ENCODE assay signal across 22 mouse cellular contexts in the genomic region with DNA sequence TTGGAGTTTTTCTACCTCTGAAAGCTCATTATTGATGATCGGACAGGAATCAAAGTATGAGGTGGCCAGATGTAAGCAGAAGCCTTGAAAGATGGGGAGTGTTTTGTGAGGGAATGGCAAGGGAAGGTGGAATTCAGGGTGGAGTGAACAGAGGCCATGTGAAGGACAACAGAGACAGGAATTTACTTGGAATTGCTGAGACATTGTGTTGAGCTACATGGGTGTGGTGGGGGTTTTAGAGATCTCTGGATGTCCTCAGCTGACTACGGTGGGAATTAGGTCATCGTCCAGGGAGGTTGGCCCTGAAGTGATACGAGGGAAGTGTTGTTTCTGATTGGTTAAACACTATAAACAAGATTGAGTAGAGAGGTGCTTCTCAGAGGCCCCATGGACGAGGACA. TPM values are rescaled to one million over a fixed set of nuclear protein-coding genes. Genes with fewer than 3 reads are reported as not detected.
"Had no signal": no experiment of that assay in that cellular context is flagged by ENCODE, and none has a peak within 500 bp of the region (broad histone marks: within the 10 kb centered on the region; RNA-seq: fewer than 3 reads in every experiment).

No protein-coding gene starts in this region.

- H3K9ac ChIP-seq: limb, embryonic 12.5 days; limb, embryonic 15.5 days; liver, embryonic 14.5 days; liver, postnatal 0 days; lung, embryonic 14.5 days; midbrain, embryonic 12.5 days; midbrain, embryonic 15.5 days; neural tube, embryonic 12.5 days; neural tube, embryonic 15.5 days had no signal

- ATAC-seq: liver, postnatal 0 days; lung, postnatal 0 days; midbrain, embryonic 15.5 days had no signal

- H3K9me3 ChIP-seq: limb, embryonic 12.5 days; limb, embryonic 15.5 days; midbrain, embryonic 12.5 days; midbrain, embryonic 15.5 days; neural tube, embryonic 12.5 days; neural tube, embryonic 15.5 days had no signal

- H3K4me3 ChIP-seq: layer of hippocampus, adult 2 months; left cerebral cortex, adult 2 months; limb, embryonic 12.5 days; limb, embryonic 15.5 days; midbrain, embryonic 12.5 days; midbrain, embryonic 15.5 days; neural tube, embryonic 12.5 days; neural tube, embryonic 15.5 days had no signal

- H3K36me3 ChIP-seq: limb, embryonic 12.5 days; limb, embryonic 15.5 days; midbrain, embryonic 12.5 days; midbrain, embryonic 15.5 days; neural tube, embryonic 12.5 days; neural tube, embryonic 15.5 days had no signal

- H3K27me3 ChIP-seq: limb, embryonic 12.5 days; limb, embryonic 15.5 days; midbrain, embryonic 12.5 days; midbrain, embryonic 15.5 days; neural tube, embryonic 12.5 days; neural tube, embryonic 15.5 days had no signal

- DNase-seq: kidney, adult 18-20 months; kidney, postnatal 25 days; layer of hippocampus, adult 9-11 months; liver, postnatal 0 days; lung, embryonic 14.5 days; right cerebral cortex, adult 18-20 months; right cerebral cortex, postnatal 14 days; thymus, adult 18-20 months; thymus, postnatal 36 days had no signal

- H3K4me2 ChIP-seq: limb, embryonic 12.5 days; limb, embryonic 15.5 days; liver, embryonic 11.5 days; lung, embryonic 14.5 days; midbrain, embryonic 12.5 days; midbrain, embryonic 15.5 days; neural tube, embryonic 12.5 days; neural tube, embryonic 15.5 days had no signal

- H3K27ac ChIP-seq: kidney, postnatal 0 days; layer of hippocampus, adult 2 months; left cerebral cortex, adult 2 months; limb, embryonic 12.5 days; limb, embryonic 15.5 days; liver, embryonic 14.5 days; macrophage; midbrain, embryonic 12.5 days; midbrain, embryonic 15.5 days; neural tube, embryonic 12.5 days; neural tube, embryonic 15.5 days had no signal

RNA-seq across cellular contexts. Expression of gene Gpc6, which starts 8.7 kb away (rescaled TPM):
- polyA plus RNA-seq: macrophage had no signal
